Mouse (Mus musculus): ENCODE measurements at regions not wholly inside any gene's neighbourhood (a gene's known extent, or its start where the extent isn't known, plus 50 kb on each side); places are given as distances from the start of the nearest gene placed in this dataset.

DNA sequence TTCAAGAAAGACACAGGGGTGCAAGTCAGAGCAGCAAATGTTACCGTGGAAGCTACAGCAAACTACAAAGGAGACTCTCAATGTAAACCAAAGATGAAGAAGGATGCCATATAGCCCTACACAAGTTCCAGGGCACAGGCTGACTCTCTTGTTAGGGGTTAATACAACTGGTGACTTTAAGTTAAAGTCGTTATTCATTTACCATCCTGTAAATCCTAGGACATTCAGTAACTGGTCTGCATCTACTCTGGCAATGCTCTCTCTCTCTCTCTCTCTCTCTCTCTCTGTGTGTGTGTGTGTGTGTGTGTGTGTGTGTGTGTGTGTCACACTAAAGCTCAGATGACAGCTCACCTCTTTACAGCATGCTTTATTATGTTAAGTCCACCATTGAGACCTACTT is 107.8 kb downstream of the Tent5c start:
- Histone ChIP-seq H3K27ac (no peak overlapping the region), H3K27me3 (ENCODE audit: control insufficient read depth, insufficient read depth, low read length) (no peaks in the 10 kb centered on the region), H3K4me3 (ENCODE audit: insufficient read depth in 1 of 2, low read depth in 2 of 2, low read length in 2 of 2) (no peak overlapping the region), H3K9ac (replicated peaks) (no peak overlapping the region), H3K4me1 (replicated peaks; ENCODE audit: control insufficient read depth in 2 of 2, insufficient read depth in 2 of 2, low read length in 1 of 2) (no peaks in the 10 kb centered on the region), H3K36me3 (replicated peaks; ENCODE audit: control insufficient read depth, insufficient read depth, low read depth) (no peaks in the 10 kb centered on the region), H3K9me3 (ENCODE audit: control insufficient read depth, low read length) (no peaks in the 10 kb centered on the region), H3K4me2 (ENCODE audit: low read depth) (no peak overlapping the region)
- DNase-seq (ENCODE audit: low read depth in 3 of 3, low spot score in 3 of 3): no peak
- TF ChIP-seq EP300 (IDR thresholded peaks at IDR 0.05; ENCODE audit: low read depth): no peak
- no peak for TF ChIP-seq CTCF (IDR thresholded peaks at IDR 0.05; ENCODE audit: low read depth)
- no peak for ATAC-seq (ENCODE audit: insufficient read depth)
- WGBS (ENCODE audit: insufficient replicate concordance): 60% methylated on average over 2 of the region's 2 CpGs

DNA sequence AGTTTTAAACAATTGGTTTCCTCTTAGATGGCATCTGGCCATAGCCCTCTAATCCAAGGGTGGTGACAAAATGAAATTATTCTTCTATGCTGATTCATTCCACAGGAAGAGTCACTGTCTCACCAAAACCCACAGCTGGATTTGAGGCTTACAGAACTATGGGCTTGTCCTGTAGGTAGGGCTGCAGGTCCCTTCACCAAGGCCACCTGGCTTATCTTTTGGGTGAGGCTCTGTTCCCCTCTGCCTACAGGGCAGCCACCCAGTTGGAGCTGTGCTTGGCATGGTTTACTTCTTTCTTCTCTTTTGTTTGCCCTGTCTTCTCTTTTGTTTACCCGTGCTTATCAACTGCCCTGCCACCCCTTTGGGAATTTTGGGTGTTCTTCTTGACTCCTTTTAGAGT is 113.0 kb downstream of the Tent5c start:
- ATAC-seq (ENCODE audit: insufficient read depth) (no peak), DNase-seq (ENCODE audit: low read depth in 3 of 3, low spot score in 3 of 3) (no peak)
- Histone ChIP-seq H3K4me2 (ENCODE audit: low read depth) (no peak overlapping the region), H3K27me3 (ENCODE audit: control insufficient read depth, insufficient read depth, low read length) (no peaks in the 10 kb centered on the region), H3K36me3 (replicated peaks; ENCODE audit: control insufficient read depth, insufficient read depth, low read depth) (no peaks in the 10 kb centered on the region), H3K4me3 (ENCODE audit: insufficient read depth in 1 of 2, low read depth in 2 of 2, low read length in 2 of 2) (no peak overlapping the region), H3K9ac (replicated peaks) (no peak overlapping the region), H3K27ac (no peak overlapping the region), H3K9me3 (ENCODE audit: control insufficient read depth, low read length) (no peaks in the 10 kb centered on the region), H3K4me1 (replicated peaks; ENCODE audit: control insufficient read depth in 2 of 2, insufficient read depth in 2 of 2, low read length in 1 of 2) (no peaks in the 10 kb centered on the region)
- TF ChIP-seq CTCF (IDR thresholded peaks at IDR 0.05; ENCODE audit: low read depth): no peak
- TF ChIP-seq EP300 (IDR thresholded peaks at IDR 0.05; ENCODE audit: low read depth): no peak
- WGBS (ENCODE audit: insufficient replicate concordance): 24% methylated on average over 1 of the region's 1 CpGs

DNA sequence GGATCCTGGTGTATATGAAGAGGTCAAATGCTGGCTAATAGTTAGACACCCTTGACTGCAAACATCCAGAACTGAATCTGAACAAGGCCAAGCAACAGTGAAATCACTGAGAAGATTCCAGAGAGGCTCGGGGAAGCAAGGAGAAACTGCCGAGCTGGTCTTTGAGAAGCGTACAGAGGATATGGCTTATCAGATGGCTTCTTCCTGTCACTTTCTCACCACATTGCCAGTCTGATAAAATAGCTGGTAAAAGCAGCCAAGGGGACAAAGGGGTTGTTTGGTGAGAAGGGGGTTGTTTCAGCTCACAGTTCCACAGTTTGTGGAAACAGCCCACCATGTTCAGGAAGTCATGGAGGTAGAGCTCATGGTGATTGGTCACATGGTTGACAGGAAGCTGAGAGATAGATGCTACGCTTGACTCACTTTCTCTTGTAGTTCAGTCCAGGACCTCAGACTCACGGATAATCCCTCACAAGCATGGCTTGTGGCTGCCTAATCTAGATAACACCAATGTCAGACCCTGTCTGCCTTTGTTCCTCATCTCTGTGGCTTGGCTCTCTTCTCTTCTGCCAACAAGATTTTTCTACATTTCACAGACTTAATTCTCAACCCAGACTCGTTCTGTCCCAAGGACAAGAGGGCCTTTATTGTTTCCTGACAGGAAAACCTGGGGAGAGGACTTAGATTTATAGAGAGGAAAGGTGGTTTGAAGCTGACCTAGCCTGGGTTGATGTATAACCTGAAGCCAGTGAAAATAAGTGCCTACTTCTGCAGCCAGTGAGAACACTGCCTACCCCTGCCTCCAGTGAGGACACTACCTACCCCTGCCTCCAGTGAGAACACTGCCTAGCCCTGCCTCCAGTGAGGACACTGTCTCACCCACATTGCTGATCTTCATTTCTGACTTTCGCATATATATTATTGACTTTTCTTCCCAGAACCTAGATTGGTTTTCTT is 122.0 kb downstream of the Tent5c start:
- H3K4me2 ChIP-seq (ENCODE audit: low read depth): no peak overlapping the region
- no peak overlapping the region for H3K9ac ChIP-seq (replicated peaks)
- no peaks in the 10 kb centered on the region; the same call in 1 of the 2 replicates for H3K27me3 ChIP-seq (ENCODE audit: control insufficient read depth, insufficient read depth, low read length)
- WGBS (ENCODE audit: insufficient replicate concordance): 17% methylated on average over 7 of the region's 7 CpGs
- H3K4me1 ChIP-seq (replicated peaks; ENCODE audit: control insufficient read depth in 2 of 2, insufficient read depth in 2 of 2, low read length in 1 of 2): 0 out of 4 replicates have a peak, but pooled peaks cover 0 to 3% of the 10 kb centered on the region in 2 experiments
- no peaks in the 10 kb centered on the region for H3K9me3 ChIP-seq (ENCODE audit: control insufficient read depth, low read length)
- H3K27ac ChIP-seq: no peak overlapping the region
- no peak overlapping the region for H3K4me3 ChIP-seq (ENCODE audit: insufficient read depth in 1 of 2, low read depth in 2 of 2, low read length in 2 of 2)
- no peaks in the 10 kb centered on the region for H3K36me3 ChIP-seq (replicated peaks; ENCODE audit: control insufficient read depth, insufficient read depth, low read depth)
- DNase-seq (ENCODE audit: low read depth in 3 of 3, low spot score in 3 of 3) (no peak), ATAC-seq (ENCODE audit: insufficient read depth) (no peak)
- TF ChIP-seq CTCF (IDR thresholded peaks at IDR 0.05; ENCODE audit: low read depth) (no peak), EP300 (IDR thresholded peaks at IDR 0.05; ENCODE audit: low read depth) (no peak)

DNA sequence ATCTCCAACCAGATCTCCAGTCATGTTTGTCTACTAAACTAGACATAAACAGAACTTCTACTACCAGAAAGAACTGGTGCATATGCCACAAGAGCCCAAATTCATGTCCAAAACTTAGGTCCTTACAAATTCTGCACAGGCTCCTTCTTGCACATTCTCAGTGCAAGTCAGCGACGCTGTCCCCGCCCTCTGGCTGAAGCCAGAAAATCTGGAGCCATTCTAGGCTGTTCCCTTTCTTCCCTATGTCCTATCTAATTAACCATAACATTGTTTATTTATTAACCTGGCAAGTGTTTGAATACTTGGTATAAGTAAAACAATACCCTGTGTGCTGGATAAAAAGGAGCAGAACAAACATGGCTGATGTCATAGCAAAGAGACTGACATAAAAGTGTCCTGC is 122.7 kb downstream of the Tent5c start:
- H3K9ac ChIP-seq (replicated peaks): no peak overlapping the region
- H3K4me1 ChIP-seq (replicated peaks; ENCODE audit: control insufficient read depth in 2 of 2, insufficient read depth in 2 of 2, low read length in 1 of 2): 0 out of 4 replicates have a peak, but pooled peaks cover 0 to 3% of the 10 kb centered on the region in 2 experiments
- no peaks in the 10 kb centered on the region for H3K36me3 ChIP-seq (replicated peaks; ENCODE audit: control insufficient read depth, insufficient read depth, low read depth)
- H3K4me2 ChIP-seq (ENCODE audit: low read depth): no peak overlapping the region
- H3K4me3 ChIP-seq (ENCODE audit: insufficient read depth in 1 of 2, low read depth in 2 of 2, low read length in 2 of 2): no peak overlapping the region
- H3K9me3 ChIP-seq (ENCODE audit: control insufficient read depth, low read length): no peaks in the 10 kb centered on the region
- 71% methylated on average over 3 of the region's 3 CpGs for WGBS (ENCODE audit: insufficient replicate concordance)
- no peak for TF ChIP-seq EP300 (IDR thresholded peaks at IDR 0.05; ENCODE audit: low read depth)
- no peak for TF ChIP-seq CTCF (IDR thresholded peaks at IDR 0.05; ENCODE audit: low read depth)
- no peak for DNase-seq (ENCODE audit: low read depth in 3 of 3, low spot score in 3 of 3)
- no peaks in the 10 kb centered on the region; the same call in 1 of the 2 replicates for H3K27me3 ChIP-seq (ENCODE audit: control insufficient read depth, insufficient read depth, low read length)
- H3K27ac ChIP-seq: no peak overlapping the region
- ATAC-seq (ENCODE audit: insufficient read depth): no peak

DNA sequence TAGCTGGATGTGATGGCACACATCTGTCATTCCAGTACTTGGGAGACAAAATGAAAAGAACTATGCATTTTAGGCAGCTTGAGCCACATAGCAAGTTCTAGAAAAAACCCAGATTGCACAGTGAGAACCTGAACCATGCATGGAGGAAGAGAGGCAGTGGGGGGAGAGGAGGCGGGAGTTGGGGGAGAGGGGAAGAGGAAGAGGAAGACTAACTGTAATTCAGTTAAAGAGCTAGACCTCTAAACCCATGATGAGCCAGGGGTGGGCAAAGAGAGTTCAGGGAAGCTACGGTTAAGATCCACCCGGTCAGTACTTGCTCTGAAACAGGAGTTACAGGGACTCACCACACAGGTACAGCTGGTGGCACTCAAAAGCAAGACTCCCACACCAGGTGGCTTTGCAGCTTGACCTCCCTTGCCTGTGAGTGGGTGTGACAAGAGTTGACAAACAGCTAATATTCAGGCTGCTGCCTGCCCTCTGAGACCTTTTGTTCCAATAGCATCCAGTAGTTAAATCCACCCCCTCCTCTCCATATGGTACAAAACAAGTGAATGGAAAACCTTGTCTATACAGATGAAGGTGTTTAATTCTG is 123.7 kb downstream of the Tent5c start:
- H3K9ac ChIP-seq (replicated peaks): no peak overlapping the region
- no peak overlapping the region for H3K4me2 ChIP-seq (ENCODE audit: low read depth)
- H3K27ac ChIP-seq: no peak overlapping the region
- H3K4me1 ChIP-seq (replicated peaks; ENCODE audit: control insufficient read depth in 2 of 2, insufficient read depth in 2 of 2, low read length in 1 of 2): 0 out of 4 replicates have a peak, but pooled peaks cover 0 to 3% of the 10 kb centered on the region in 2 experiments
- TF ChIP-seq EP300 (IDR thresholded peaks at IDR 0.05; ENCODE audit: low read depth): no peak
- no peak for TF ChIP-seq CTCF (IDR thresholded peaks at IDR 0.05; ENCODE audit: low read depth)
- WGBS (ENCODE audit: insufficient replicate concordance): 41% methylated on average over 3 of the region's 3 CpGs
- ATAC-seq (ENCODE audit: insufficient read depth) (no peak), DNase-seq (ENCODE audit: low read depth in 3 of 3, low spot score in 3 of 3) (no peak)
- no peaks in the 10 kb centered on the region for H3K9me3 ChIP-seq (ENCODE audit: control insufficient read depth, low read length)
- no peak overlapping the region for H3K4me3 ChIP-seq (ENCODE audit: insufficient read depth in 1 of 2, low read depth in 2 of 2, low read length in 2 of 2)
- H3K36me3 ChIP-seq (replicated peaks; ENCODE audit: control insufficient read depth, insufficient read depth, low read depth): no peaks in the 10 kb centered on the region
- no peaks in the 10 kb centered on the region; the same call in 1 of the 2 replicates for H3K27me3 ChIP-seq (ENCODE audit: control insufficient read depth, insufficient read depth, low read length)
